Mouse (Mus musculus): Measurements from ENCODE around the gene Gse1.

Gene Gse1

DNA sequence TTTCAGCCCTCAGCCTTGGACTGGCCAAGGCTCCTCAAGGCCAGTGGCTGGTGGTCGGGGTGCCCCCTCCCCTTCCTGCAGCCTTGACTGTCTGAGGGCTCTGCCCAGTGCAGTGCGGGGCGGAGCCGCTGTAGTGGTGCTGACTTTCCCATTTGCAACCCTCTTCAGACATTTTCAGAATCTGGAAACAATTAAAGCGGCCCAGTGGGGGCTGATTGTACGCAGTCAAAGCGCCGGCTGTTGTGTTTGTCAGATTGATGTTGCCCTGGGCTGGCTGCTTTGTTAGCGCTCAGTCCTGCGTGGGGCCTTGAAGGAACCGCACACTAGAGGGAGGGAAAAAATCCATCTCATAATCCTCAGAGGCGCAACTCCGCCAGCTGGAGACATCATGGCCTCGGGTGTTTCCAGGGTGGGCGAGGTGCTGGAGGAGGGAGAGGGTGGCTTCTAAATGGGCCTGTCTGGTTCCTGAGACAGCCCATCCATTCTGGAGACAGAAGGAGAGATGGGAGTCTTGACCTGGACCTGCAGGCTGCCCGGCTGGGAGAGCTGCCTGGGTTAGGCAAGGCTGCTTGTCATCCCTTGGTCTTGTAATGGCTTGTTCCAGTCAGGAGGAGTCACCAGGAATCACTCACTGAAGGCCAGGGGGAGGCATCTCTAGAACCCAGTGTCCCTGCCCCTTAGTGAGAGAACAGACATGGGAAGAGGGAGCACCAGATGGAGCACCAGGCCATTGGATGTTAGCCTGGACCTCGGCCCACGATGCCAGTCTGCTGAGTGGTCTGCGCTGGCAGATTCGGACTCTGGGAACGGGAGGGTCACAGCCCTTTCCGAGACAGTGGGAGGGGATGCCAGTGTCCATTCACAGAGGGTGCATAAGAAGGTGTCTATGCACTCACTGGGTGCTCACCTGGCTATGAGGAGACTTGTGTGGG lies 70.6 kb downstream of the Gse1 start:
- no peak for DNase-seq (ENCODE audit: low read depth, low spot score)

DNA sequence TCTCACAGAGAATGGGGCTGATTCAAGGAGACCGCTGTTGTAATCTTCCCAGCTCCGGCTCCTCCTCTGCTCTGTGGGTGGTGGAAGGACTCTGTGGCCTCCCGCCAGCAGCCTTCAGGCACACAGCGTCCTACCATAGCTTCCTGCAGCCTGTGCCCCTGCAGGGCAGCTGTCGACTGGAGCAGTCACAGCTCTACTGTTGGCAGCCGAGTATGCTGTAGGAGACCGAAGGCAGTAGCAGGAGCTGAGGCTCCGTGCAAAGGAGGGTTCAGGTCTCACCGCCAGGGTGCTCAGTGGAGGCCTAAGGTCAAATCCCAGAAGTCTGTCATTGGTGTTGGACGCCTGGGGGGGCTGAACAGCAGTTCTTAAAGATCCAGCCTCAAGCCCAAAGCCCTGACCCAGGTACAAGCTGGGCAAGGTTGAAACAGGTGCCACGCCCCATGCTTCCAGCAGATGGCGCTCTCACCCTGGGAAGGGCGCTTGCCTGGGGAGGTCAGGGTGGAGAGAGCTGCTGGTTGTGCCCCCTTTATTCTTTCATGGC lies 72.4 kb downstream of the Gse1 start:
- peak; percentile 46 for DNase-seq (ENCODE audit: low read depth, low spot score)

DNA sequence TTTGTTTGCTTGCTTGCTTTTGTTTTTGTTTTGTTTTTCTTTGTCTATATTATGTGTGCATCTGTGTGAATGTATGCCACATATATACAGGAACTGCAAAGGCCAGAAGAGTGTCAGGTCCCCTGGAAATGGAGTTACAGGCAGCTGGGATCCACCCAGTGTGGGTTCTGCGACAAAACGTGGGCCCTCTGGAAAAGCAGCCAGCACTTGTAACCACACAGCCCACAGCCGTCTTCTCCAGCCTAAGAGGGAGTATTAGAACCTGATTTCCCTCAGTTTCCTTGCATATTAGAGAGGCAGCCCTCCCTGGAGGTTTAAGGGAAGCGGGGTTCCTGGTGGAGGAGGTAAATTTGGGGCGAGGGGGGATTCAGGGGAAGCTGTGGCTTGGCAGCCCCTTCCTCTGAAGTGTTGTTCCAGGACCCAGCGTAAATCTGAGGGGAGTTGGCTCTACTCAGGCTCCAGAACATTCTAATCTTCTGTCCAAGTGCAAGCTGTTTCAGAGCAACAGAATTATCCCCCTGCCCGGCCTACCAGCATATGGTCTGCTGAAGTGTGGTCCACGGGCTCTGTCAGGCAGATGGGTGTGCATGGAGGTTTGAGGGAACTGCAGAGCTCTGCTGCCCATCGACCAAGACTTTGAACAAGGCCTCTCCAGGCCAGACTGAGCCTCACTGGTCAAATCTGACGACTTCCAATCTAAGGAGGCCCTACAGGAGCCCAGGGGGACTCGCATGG lies 74.9 kb downstream of the Gse1 start:
- no peak for DNase-seq (ENCODE audit: low read depth, low spot score)

DNA sequence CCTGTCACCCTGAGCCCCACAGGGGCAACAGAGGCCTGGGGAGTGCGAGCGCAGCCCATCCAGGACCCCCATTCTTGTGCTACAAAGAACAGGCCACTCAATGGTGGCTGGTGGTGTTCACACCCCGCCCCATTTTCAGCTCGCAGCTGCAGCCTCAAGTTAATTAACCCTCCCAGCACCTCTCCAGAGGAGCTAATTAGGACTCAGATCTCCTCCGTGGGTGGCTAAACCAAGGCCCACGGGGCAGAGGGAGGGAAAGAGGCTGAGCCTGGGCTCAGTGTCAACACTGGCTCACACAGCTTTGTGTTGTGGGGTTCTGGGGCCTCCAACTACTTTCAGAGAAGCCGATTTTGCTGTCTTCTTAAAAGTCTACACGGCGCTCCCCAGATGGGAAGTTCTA lies 75.8 kb downstream of the Gse1 start:
- no peak for DNase-seq (ENCODE audit: low read depth, low spot score)

DNA sequence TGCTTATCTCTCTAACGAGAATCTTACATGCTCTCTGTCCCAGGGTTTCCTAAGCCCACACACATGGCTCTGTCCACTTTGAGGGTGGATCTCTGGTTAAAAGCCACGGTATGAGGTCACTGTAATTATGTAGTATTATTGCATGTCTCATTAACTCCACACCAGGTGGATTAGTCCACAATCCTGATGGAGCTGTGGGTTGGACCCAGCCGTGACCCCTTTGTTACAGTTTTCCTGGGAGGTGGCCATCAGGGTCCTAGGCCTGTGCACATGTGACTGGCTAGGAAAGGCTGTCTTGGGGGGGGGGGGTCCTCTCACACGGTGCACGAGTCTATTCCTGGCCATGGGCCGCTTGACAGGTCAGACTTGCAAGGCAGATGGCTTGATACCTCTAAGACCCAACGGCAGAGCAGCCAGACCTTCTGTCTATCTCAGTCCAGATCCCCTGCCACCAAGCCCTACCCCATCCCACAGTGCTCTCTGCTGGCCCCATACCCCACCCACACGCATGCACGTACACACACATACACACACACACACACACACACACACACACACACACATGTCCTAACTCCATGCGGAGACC lies 77.6 kb downstream of the Gse1 start:
- DNase-seq (ENCODE audit: low read depth, low spot score), result no peak

DNA sequence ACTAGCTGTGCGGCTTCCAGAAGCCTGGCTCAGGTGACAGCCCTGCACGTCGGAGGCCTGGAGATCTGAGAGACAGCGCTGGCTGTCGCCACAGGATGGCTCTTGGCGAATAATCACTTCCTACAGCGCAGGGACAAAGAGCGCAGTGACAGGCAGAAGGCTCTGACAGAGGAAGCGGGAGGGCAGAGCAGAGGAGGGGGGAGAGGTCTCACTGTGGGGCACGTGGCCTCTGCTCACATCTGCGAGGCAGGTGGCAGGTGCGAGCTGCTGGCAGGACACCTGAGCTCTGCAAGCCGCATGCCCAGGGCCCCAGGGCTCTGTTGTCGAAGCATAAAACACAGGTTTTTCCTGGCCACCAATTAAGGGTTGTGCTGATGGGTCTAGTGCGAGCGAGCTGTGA lies 78.8 kb downstream of the Gse1 start:
- no peak for DNase-seq (ENCODE audit: low read depth, low spot score)

DNA sequence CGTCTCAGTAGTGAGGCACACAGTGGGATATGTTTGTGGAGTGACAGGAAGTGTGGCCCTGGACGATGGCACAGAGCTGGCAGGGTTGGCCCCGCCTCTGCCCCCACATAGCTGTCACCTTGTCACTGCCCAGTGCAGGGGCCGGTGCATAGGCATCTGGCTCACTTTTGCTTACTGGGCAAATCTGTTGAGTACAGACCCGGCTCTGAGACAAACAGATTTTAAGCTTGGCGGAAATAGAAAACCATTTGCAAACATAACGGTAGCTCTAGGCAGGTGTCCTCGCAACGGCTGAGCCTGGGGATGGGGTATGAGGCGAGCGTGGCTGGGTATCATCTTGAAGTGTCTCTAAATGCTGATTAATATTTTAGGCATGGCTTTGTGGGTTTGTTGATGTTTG lies 79.3 kb downstream of the Gse1 start:
- no peak for DNase-seq (ENCODE audit: low read depth, low spot score)

DNA sequence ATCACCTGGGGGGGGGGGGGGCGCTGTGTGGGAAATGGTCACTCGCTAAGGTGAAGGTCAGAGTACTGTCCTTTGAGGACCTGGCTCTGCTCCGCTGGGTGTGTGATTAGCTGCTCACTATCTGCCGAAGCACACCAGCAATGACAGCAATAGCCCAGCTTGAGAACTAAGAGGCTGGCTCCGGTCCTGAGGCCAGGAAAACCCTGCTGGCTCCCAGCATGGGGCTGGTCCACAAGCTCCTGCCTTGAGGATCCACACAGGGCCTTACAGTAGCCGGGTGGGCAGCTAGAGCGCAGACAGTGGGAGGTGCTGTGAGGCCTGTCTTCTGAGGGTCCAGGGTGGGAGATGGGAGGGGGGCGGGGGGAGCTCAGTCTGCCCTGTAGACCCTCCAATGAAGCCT lies 79.9 kb downstream of the Gse1 start:
- no peak for DNase-seq (ENCODE audit: low read depth, low spot score)

DNA sequence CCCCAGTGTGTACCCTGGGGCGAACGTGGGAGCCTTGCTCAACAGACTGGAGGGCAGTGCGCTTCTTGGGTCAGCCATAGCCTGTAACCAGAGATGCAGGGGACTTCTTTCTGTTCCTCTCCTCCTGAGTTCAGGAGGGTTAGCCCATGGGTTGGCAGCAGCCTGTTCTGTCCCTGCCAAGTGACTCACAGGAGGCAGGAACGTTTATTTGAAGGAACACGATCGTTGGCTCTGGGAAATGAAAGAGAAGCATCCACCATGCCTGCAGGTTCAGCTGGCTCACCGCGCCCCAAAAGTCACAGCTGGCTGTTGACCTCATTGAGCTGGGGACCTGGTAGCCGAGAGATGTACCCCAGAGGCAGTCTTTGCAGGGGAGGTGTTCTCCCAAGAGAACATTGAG lies 80.3 kb downstream of the Gse1 start:
- DNase-seq (ENCODE audit: low read depth, low spot score), result no peak

DNA sequence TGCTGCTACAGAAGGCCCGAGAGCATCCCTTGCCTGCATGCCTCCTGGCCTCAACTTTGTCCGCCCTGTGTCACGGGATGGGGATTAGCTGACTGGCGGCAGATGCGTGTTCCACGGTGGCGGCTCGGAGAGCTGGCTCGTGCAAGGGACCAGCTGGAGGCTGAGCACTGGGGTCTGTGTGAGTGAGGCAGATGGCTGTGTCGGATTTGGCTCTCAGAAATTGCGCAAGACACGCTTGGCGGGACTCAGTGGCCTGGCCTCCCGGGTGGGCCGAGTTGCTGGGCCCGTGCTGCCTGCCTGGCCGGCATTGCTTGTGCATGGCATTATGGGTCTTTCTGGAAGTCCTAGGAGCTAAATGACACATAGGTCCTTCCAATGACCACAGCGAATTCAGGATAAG lies 81.1 kb downstream of the Gse1 start:
- DNase-seq (ENCODE audit: low read depth, low spot score), result no peak

DNA sequence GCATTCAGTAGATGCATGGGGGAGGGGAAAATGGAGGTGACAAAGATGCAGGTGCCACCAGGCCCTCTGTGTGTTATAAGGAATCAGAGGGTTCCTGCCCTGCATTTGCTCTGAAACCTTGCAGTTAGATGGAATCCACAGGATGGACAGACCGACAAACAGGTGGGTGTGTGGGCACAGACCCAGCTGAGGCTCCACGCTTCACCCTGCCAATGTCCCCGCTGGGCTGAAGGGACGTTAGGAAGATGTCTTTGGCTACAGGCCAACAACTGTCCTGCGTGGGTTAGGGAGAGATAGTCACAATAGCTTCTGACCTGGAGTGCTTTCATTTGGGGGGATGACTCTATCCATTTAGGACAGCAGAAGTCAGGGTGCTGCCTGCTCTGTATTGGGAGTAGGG lies 81.8 kb downstream of the Gse1 start:
- DNase-seq (ENCODE audit: low read depth, low spot score), result no peak

DNA sequence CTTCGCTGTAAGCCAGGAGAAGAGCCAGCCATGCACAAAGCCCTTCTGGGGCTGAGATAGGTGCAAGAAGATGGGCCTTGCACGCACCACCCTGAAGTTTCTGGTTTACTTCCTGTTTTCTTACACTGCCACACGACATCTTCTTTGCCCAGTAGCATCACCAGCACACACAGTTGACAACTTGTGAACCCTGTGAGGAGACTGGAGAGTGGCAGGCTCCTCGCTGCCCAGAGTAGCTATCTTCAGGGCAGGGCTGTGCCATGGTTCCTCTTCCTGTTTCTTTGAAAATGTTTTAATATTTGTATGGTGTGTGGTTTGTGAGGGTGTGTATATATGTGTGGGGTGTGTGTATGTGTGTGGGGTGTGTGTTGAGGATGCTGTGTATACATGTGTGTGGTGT lies 84.2 kb downstream of the Gse1 start:
- DNase-seq (ENCODE audit: low read depth, low spot score), result no peak

DNA sequence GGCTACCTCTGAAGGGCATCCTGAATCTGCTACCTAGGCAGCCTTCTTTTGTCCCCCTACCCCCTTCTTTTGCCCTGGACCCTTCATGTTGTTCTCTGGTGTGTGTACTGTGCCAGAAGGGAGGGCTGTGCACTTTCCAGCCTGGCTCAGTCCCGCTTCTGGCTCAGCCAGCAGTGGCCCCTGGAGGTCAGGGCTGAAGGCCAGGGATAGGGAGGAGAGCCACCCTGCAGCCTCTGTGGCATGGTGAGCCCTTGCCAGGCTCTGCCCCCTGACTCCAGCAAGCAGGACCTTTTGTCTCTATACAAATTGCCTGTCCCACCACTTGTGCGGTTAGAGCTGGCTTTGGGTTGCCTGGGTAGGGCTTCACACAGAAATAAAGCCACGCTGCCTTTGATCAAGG lies 85.4 kb downstream of the Gse1 start:
- DNase-seq (ENCODE audit: low read depth, low spot score), result no peak

DNA sequence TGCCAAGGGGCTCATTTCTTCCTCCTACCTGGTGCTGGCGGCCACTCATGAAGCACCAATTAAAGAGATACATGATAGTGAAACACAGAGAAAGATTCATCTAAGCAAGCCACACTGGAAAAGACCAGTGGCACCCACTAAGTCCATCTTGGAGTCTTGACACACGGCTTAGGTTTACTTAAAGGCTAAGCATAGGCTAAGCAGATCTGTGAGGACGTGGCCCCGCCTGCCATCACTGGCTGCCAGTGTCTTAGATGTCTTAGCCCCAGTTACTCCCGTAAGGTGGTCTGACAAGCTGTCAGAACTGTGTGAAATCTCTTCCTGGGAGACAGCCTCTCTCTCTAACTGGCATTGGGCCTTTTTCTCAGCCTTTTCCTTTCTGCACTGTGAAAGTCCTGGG lies 86.7 kb downstream of the Gse1 start:
- no peak for DNase-seq (ENCODE audit: low read depth, low spot score)

DNA sequence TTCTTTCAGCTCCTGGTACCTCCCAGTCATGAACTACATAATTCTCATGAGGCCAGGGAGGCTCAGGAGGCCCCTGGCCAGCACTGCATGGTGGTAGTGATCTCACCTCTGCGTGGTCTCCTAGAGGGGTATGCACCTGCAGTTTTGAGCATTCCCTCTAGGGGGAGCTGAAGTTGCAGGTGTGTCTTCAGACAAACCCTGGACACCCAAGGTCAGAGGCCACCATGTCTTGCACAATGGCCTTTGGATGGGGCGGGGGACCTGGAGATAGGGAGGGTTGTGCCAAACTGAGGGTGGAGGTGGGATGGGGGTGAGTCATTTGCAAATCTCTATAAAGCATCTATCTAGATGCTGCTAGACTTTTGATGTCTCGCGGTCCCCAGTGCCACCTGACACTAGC lies 87.4 kb downstream of the Gse1 start:
- no peak for DNase-seq (ENCODE audit: low read depth, low spot score)

DNA sequence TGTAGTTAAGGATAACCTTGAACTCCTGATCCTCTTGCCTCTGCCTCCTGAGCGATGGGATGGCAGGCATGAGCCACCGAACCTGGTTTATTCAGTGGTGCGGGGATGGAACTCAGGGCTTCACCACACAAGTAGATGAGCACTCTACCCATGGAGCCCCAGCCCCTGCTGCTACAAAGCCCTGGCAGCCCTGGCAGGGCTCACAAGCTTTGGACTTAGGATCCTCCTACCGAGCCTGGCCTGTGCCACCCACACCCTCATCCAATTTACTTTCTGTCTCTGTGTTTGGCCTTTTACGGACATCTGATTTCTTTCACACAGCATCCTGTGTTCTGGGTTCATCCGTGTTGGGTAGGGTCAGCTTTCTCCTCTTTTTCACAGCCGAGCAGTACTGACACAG lies 88.5 kb downstream of the Gse1 start:
- DNase-seq (ENCODE audit: low read depth, low spot score), result no peak

DNA sequence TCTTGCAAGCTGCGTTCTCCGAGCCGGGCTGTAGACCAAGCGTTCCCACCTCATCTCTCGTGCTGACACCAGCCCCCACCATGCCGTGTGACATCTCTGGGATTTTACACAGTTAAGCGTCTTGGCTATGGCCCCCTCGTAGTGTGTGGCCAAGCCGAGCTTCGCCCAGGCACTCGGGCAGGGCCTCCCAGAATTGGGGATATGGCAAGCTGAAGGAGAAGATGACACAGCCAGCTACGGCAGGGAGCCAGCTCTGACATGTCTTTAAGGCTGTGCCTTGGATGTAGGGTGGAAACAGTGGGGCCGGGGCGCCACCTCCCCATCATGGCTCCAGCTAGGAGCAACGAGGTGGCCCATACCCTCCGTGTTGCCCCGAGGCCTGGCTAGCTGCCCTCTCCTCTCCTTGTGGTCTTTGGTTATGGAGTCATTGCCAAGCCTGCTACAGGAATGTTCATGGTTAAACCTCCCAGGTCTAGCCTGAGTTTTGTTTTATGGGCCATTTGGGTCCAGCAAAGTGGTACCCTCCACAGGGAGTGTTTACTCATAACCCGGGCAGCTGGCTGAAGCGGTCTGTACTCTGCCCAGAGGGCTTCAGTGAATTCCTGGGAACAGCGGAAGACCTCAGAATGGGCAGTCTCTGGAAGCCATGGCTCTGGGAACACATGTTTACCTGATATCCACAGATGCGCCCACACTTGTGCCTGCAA lies 89.0 kb downstream of the Gse1 start:
- no peak for DNase-seq (ENCODE audit: low read depth, low spot score)

DNA sequence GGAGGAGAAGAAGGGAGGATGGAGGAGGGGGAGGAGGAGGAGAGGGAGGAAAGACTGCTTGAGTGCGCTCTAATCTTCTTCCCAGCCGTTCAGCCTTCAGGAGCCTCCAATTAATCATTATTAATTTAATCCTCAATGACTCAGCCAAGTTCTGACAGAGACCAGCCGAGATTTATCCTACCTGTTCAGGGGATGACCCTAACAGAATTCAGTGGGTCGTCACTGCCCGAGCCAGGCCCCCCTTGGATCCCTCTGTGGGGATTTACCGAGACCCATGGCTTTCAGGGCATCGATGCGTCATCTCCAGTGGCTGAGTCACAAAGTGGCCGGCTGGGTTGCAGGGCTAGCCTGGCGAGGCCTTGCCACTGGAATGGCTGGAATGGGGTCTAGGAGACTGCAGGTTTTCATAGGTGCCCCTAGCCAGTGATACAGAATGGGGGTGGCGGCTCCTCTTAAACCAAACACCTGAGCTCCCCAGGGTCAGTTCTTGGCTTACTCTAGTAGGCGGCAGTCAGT lies 90.3 kb downstream of the Gse1 start:
- DNase-seq (ENCODE audit: low read depth, low spot score), result no peak

DNA sequence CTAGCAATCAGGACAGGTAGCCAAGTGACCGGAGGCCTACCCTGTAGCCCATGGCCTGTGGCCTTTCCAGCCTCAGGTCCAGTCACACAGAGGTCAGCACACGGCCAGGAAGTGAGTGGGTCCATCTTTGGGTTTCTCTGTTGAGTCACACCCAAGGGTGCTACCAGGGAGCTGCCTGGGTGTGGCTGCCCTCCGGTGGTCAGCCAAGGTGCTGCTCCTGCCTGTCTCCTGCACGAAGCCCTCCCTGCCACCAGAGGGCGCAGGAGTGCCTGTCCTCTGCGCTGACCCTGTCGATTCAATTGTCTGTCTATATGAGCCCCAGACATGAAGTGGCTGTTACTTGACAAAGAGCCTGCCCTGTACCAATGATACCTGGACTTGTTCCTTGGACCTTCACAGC lies 91.2 kb downstream of the Gse1 start:
- DNase-seq (ENCODE audit: low read depth, low spot score), result no peak

DNA sequence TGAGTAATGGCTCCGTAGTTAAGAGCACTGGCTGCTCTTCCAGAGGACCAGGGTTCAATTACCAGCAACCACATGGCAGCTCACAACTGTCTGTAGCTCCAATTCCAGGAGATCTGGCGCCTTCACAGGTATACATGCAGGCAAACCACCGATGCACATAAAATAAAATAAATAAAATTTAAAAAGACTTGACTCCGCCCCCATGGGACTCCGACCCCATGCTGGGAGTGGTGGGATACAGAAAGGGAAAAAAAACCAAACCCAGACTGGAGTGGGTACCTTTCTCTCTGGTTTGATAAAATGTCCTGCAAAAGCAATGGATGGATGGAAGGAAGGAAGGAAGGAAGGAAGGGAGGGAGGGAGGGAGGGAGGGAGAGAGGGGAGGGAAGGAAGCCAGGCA lies 91.9 kb downstream of the Gse1 start:
- DNase-seq (ENCODE audit: low read depth, low spot score), result no peak

DNA sequence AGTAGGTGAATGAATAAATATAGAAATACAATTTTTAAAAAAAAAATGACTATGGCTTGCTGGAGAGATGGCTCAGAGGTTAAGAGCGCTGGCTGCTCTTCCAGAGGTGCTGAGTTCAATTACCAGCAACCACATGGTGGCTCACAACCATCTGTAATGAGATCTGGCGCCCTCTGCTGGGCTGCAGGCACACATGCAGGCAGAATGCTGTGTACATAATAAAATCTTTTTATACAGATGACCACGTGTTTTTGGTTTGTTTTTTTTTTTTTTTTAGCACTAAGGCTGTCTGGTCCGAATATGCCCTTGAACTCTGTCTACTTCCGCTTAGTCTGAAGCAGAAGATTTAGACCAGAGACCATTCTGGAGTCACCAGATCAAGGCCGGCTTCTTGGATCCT lies 93.5 kb downstream of the Gse1 start:
- DNase-seq (ENCODE audit: low read depth, low spot score), result no peak
